Mouse (Mus musculus) bone marrow macrophage, adult 2 months (primary cell): Measurements from ENCODE around the gene Zfp964.

ENCODE experiments used
- CTCF ChIP-seq: IDR thresholded peaks from 2 replicates; pipeline ENCODE4 v1.5.1; 2012; ENCODE audit warnings: low read depth, mild to moderate bottlenecking, low read length, moderate library complexity
- POLR2A ChIP-seq: IDR thresholded peaks from 2 replicates; pipeline ENCODE4 v1.6.1; 2012; ENCODE audit warnings: mild to moderate bottlenecking, low read depth, low read length, borderline replicate concordance

DNA sequence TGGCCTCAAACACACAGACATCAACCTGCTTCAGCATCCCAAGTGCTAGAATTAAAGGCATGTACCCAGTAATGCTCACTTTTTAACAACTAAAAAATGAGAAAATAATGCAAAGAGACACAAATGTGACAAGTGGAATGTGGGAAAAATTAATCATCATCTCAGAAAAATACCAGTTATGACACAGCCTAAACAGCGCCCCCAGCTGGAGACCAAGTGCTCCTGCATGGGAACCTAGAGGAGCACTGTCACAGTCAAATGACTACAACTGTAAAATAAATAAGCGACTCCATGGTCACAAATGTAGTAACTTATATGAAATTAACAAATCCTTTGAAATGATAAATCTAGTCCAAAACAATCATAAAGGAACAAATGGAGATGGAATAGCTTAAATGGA, 39.6 kb upstream of the Zfp964 start:
- TF ChIP-seq POLR2A (no peak), CTCF (no peak)
